Mouse (Mus musculus) spleen, adult 2 months (tissue): ENCODE measurements at regions not wholly inside any gene's neighbourhood (a gene's known extent, or its start where the extent isn't known, plus 50 kb on each side); places are given as distances from the start of the nearest gene placed in this dataset.

Experiments used
- DNase-seq, 2 experiments: peaks; one replicate each; pipeline versions ENCODE4 v3.0.0 to v3.0.0-alpha.2; 2012 to 2021; ENCODE audit warnings: low spot score in 2 of 2, low read depth in 1 of 2
- H3K27ac ChIP-seq: fragments of 200-500 bp; 2 replicates; pipeline ENCODE4 v1.5.1; 2012; ENCODE audit warnings: low read length, inconsistent platforms; ENCODE audit not compliant: insufficient read depth
- H3K27me3 ChIP-seq: fragments of 200-500 bp; 2 replicates; pipeline ENCODE4 v1.6.1; 2012; ENCODE audit warnings: mild to moderate bottlenecking, moderate library complexity, low read length, inconsistent platforms; ENCODE audit not compliant: control insufficient read depth, insufficient read depth
- H3K36me3 ChIP-seq: fragments of 200-500 bp; 2 replicates; pipeline ENCODE4 v1.6.1; 2012; ENCODE audit warnings: mild to moderate bottlenecking, low read length, inconsistent platforms; ENCODE audit not compliant: control insufficient read depth, insufficient read depth
- H3K4me1 ChIP-seq: fragments of 200-500 bp; 2 replicates; pipeline ENCODE4 v1.6.1; 2011; ENCODE audit warnings: inconsistent platforms; ENCODE audit not compliant: control insufficient read depth, insufficient read depth, insufficient read length
- H3K4me3 ChIP-seq: fragments of 200-500 bp; 2 replicates; pipeline ENCODE4 v1.5.1; 2011; ENCODE audit warnings: mild to moderate bottlenecking, inconsistent platforms; ENCODE audit not compliant: insufficient read depth, insufficient read length; ENCODE audit errors: extremely low read depth
- CTCF ChIP-seq: fragments of 200-500 bp; IDR thresholded peaks from 2 replicates; pipeline ENCODE4 v1.5.1; 2011; ENCODE audit warnings: mild to moderate bottlenecking, inconsistent platforms; ENCODE audit not compliant: insufficient read depth, insufficient read length, insufficient replicate concordance; ENCODE audit errors: extremely low read depth
- POLR2A ChIP-seq: fragments of 200-500 bp; IDR thresholded peaks from 2 replicates; pipeline ENCODE4 v1.6.1; 2011; ENCODE audit warnings: low read depth, low read length, inconsistent platforms
- WGBS: fragments of 180-500 bp; shearing (Covaris S2); methylation state at CpG from one replicate; pipeline ENCODE4 v1.1.7; 2018; 5-methylcytosine and 5-hydroxymethylcytosine counted together

GRCm38 (mm10) chr9:117926700-117927465, 113.4 kb upstream of the Azi2 start:
- no peak overlapping the region for H3K4me3 ChIP-seq
- 10% methylated on average over 5 of the region's 5 CpGs for WGBS
- no peak for TF ChIP-seq CTCF
- TF ChIP-seq POLR2A, result no peak

GRCm38 (mm10) chr9:117922992-117923391, 117.3 kb upstream of the Azi2 start:
- Histone ChIP-seq H3K27me3 (no peaks in the 10 kb centered on the region), H3K4me3 (no peak overlapping the region), H3K4me1 (no peaks in the 10 kb centered on the region; the same call in 1 of the 2 replicates), H3K36me3 (no peaks in the 10 kb centered on the region), H3K27ac (no peak overlapping the region)
- TF ChIP-seq POLR2A (no peak), CTCF (no peak)
- 12% methylated on average over 4 of the region's 4 CpGs for WGBS
- no peak for DNase-seq

More at GRCm38 (mm10) chr9:117926700-117927465, 113.4 kb upstream of the Azi2 start:
- peak in 1 of 2 experiments; percentile 41 for DNase-seq
- Histone ChIP-seq H3K27me3 (no peaks in the 10 kb centered on the region), H3K27ac (no peak overlapping the region), H3K36me3 (no peaks in the 10 kb centered on the region), H3K4me1 (no peaks in the 10 kb centered on the region; the same call in 1 of the 2 replicates)

- TF ChIP-seq CTCF, result no peak
- TF ChIP-seq POLR2A, result no peak
- no peaks in the 10 kb centered on the region for H3K27me3 ChIP-seq
- H3K36me3 ChIP-seq, result no peaks in the 10 kb centered on the region
- no peaks in the 10 kb centered on the region; the same call in 1 of the 2 replicates for H3K4me1 ChIP-seq
- WGBS, result 90% methylated on average over 10 of the region's 10 CpGs
- H3K4me3 ChIP-seq, result no peak overlapping the region
- H3K27ac ChIP-seq, result no peak overlapping the region
- no peak for DNase-seq
Measured at GRCm38 (mm10) chr9:117907895-117908424, 132.3 kb upstream of the Azi2 start.

GRCm38 (mm10) chr9:117905045-117905747, 135.1 kb upstream of the Azi2 start:
- H3K4me3 ChIP-seq, result no peak overlapping the region
- peaks cover 7% of the 10 kb centered on the region; the same call in 1 of the 2 replicates for H3K4me1 ChIP-seq
- no peaks in the 10 kb centered on the region for H3K36me3 ChIP-seq
- TF ChIP-seq POLR2A (no peak), CTCF (no peak)
- 88% methylated on average over 10 of the region's 10 CpGs for WGBS
- no peak overlapping the region for H3K27ac ChIP-seq
- no peaks in the 10 kb centered on the region for H3K27me3 ChIP-seq
- no peak for DNase-seq

- Histone ChIP-seq H3K4me1 (peaks cover 7% of the 10 kb centered on the region; the same call in 1 of the 2 replicates), H3K27ac (no peak overlapping the region), H3K4me3 (no peak overlapping the region), H3K27me3 (no peaks in the 10 kb centered on the region), H3K36me3 (no peaks in the 10 kb centered on the region)
- TF ChIP-seq POLR2A (no peak), CTCF (no peak)
- 91% methylated on average over 8 of the region's 8 CpGs for WGBS
- no peak for DNase-seq
Measured at GRCm38 (mm10) chr9:117904621-117905020, 135.7 kb upstream of the Azi2 start.

- Histone ChIP-seq H3K27me3 (no peaks in the 10 kb centered on the region), H3K4me1 (peaks cover 7% of the 10 kb centered on the region; the same call in 1 of the 2 replicates), H3K4me3 (no peak overlapping the region), H3K36me3 (no peaks in the 10 kb centered on the region), H3K27ac (no peak overlapping the region)
- peak; percentile 18; the same call in 1 of the 2 replicates for TF ChIP-seq CTCF
- TF ChIP-seq POLR2A, result no peak
- DNase-seq, result peak in 1 of 2 experiments; percentile 24
- WGBS, result 49% methylated on average over 4 of the region's 4 CpGs
Measured at GRCm38 (mm10) chr9:117903025-117903424, 137.3 kb upstream of the Azi2 start.
